Mouse (Mus musculus) olfactory bulb, adult 2 months (tissue): ENCODE measurements at regions not wholly inside any gene's neighbourhood (a gene's known extent, or its start where the extent isn't known, plus 50 kb on each side); places are given as distances from the start of the nearest gene placed in this dataset.

Experiments
- CTCF ChIP-seq: fragments of 200-500 bp; IDR thresholded peaks from 2 replicates; pipeline ENCODE4 v1.5.1; 2012; ENCODE audit warnings: low read depth, mild to moderate bottlenecking, low read length, moderate library complexity; ENCODE audit not compliant: insufficient read depth
- POLR2A ChIP-seq: fragments of 200-500 bp; IDR thresholded peaks from 2 replicates; pipeline ENCODE4 v1.6.1; 2012; ENCODE audit warnings: mild to moderate bottlenecking, low read depth, low read length, moderate library complexity; ENCODE audit not compliant: insufficient read depth

GRCm38 (mm10) chr10:39262466-39262865, 98.9 kb upstream of the Ccn6 start:
- TF ChIP-seq CTCF (no peak), POLR2A (no peak)
